Mouse (Mus musculus) brain, embryonic 14.5 days (tissue): ENCODE data around the gene Entpd3.

Experiments used
- CTCF ChIP-seq: fragments of 200-500 bp; IDR thresholded peaks from 2 replicates; pipeline ENCODE4 v1.5.1; 2012; ENCODE audit warnings: inconsistent platforms, mild to moderate bottlenecking, moderate library complexity, borderline replicate concordance; ENCODE audit not compliant: insufficient read depth, insufficient read length; ENCODE audit errors: extremely low read depth
- POLR2A ChIP-seq: fragments of 200-500 bp; IDR thresholded peaks from 2 replicates; pipeline ENCODE4 v1.6.1; 2012; ENCODE audit warnings: mild to moderate bottlenecking, inconsistent platforms, borderline replicate concordance; ENCODE audit not compliant: poor library complexity, insufficient read depth, insufficient read length, severe bottlenecking; ENCODE audit errors: extremely low read depth

GRCm38 (mm10) chr9:120492010-120492399 lies 47.6 kb upstream of the Entpd3 start, which contains the start of gene Eif1b:
- TF ChIP-seq POLR2A (no peak), CTCF (no peak)
